Mouse (Mus musculus): ENCODE data around the gene Slc5a11. TPM values are rescaled to one million over a fixed set of nuclear protein-coding genes. Genes with fewer than 3 reads are reported as not detected.

The Slc5a11 gene
- not detected in 2 replicates for polyA plus RNA-seq (2012)

GRCm38 (mm10) chr7:123214365-123215075 is at the start of gene Slc5a11:
Gene Slc5a11 (plus strand): TSS chr7:123214780.
- TF ChIP-seq GATA1 (IDR thresholded peaks at IDR 0.05; ENCODE audit: low read length), result no peak

GRCm38 (mm10) chr7:123167436-123167835 is 47.1 kb upstream of the Slc5a11 start:
- TF ChIP-seq GATA1 (IDR thresholded peaks at IDR 0.05; ENCODE audit: low read length), result no peak

GRCm38 (mm10) chr7:123169618-123170017 is 45.0 kb upstream of the Slc5a11 start:
- no peak for TF ChIP-seq GATA1 (IDR thresholded peaks at IDR 0.05; ENCODE audit: low read length)

GRCm38 (mm10) chr7:123172101-123172500 is 42.5 kb upstream of the Slc5a11 start:
- TF ChIP-seq GATA1 (IDR thresholded peaks at IDR 0.05; ENCODE audit: low read length), result no peak

- TF ChIP-seq GATA1 (IDR thresholded peaks at IDR 0.05; ENCODE audit: low read length), result no peak
Measured at GRCm38 (mm10) chr7:123177215-123177614, 37.4 kb upstream of the Slc5a11 start.

- TF ChIP-seq GATA1 (IDR thresholded peaks at IDR 0.05; ENCODE audit: low read length), result no peak
Measured at GRCm38 (mm10) chr7:123181787-123182701, 32.5 kb upstream of the Slc5a11 start.

GRCm38 (mm10) chr7:123184891-123185290 is 29.7 kb upstream of the Slc5a11 start:
- no peak for TF ChIP-seq GATA1 (IDR thresholded peaks at IDR 0.05; ENCODE audit: low read length)

- no peak for TF ChIP-seq GATA1 (IDR thresholded peaks at IDR 0.05; ENCODE audit: low read length)
Measured at GRCm38 (mm10) chr7:123186463-123186862, 28.1 kb upstream of the Slc5a11 start.

- TF ChIP-seq GATA1 (IDR thresholded peaks at IDR 0.05; ENCODE audit: low read length), result no peak
Measured at GRCm38 (mm10) chr7:123187246-123187645, 27.3 kb upstream of the Slc5a11 start.

GRCm38 (mm10) chr7:123188462-123188861 is 26.1 kb upstream of the Slc5a11 start:
- no peak for TF ChIP-seq GATA1 (IDR thresholded peaks at IDR 0.05; ENCODE audit: low read length)

- TF ChIP-seq GATA1 (IDR thresholded peaks at IDR 0.05; ENCODE audit: low read length), result no peak
Measured at GRCm38 (mm10) chr7:123189762-123190161, 24.8 kb upstream of the Slc5a11 start.

GRCm38 (mm10) chr7:123191731-123192130 is 22.8 kb upstream of the Slc5a11 start:
- no peak for TF ChIP-seq GATA1 (IDR thresholded peaks at IDR 0.05; ENCODE audit: low read length)

- no peak for TF ChIP-seq GATA1 (IDR thresholded peaks at IDR 0.05; ENCODE audit: low read length)
Measured at GRCm38 (mm10) chr7:123193201-123193600, 21.4 kb upstream of the Slc5a11 start.

GRCm38 (mm10) chr7:123194696-123195095 is 19.9 kb upstream of the Slc5a11 start:
- no peak for TF ChIP-seq GATA1 (IDR thresholded peaks at IDR 0.05; ENCODE audit: low read length)

- no peak for TF ChIP-seq GATA1 (IDR thresholded peaks at IDR 0.05; ENCODE audit: low read length)
Measured at GRCm38 (mm10) chr7:123196432-123196831, 18.1 kb upstream of the Slc5a11 start.

- no peak for TF ChIP-seq GATA1 (IDR thresholded peaks at IDR 0.05; ENCODE audit: low read length)
Measured at GRCm38 (mm10) chr7:123198695-123199094, 15.9 kb upstream of the Slc5a11 start.
